Mouse (Mus musculus) spleen, adult 2 months (tissue): Measurements from ENCODE around the gene Aldh3b2. TPM values are rescaled to one million over a fixed set of nuclear protein-coding genes. Genes with fewer than 3 reads are reported as not detected.

Source experiments
- DNase-seq, 2 experiments: peaks; one replicate each; pipeline versions ENCODE4 v3.0.0 to v3.0.0-alpha.2; 2012 to 2021; ENCODE audit warnings: low spot score in 2 of 2, low read depth in 1 of 2
- H3K27ac ChIP-seq: fragments of 200-500 bp; 2 replicates; pipeline ENCODE4 v1.5.1; 2012; ENCODE audit warnings: low read length, inconsistent platforms; ENCODE audit not compliant: insufficient read depth
- H3K27me3 ChIP-seq: fragments of 200-500 bp; 2 replicates; pipeline ENCODE4 v1.6.1; 2012; ENCODE audit warnings: mild to moderate bottlenecking, moderate library complexity, low read length, inconsistent platforms; ENCODE audit not compliant: control insufficient read depth, insufficient read depth
- H3K36me3 ChIP-seq: fragments of 200-500 bp; 2 replicates; pipeline ENCODE4 v1.6.1; 2012; ENCODE audit warnings: mild to moderate bottlenecking, low read length, inconsistent platforms; ENCODE audit not compliant: control insufficient read depth, insufficient read depth
- H3K4me1 ChIP-seq: fragments of 200-500 bp; 2 replicates; pipeline ENCODE4 v1.6.1; 2011; ENCODE audit warnings: inconsistent platforms; ENCODE audit not compliant: control insufficient read depth, insufficient read depth, insufficient read length
- H3K4me3 ChIP-seq: fragments of 200-500 bp; 2 replicates; pipeline ENCODE4 v1.5.1; 2011; ENCODE audit warnings: mild to moderate bottlenecking, inconsistent platforms; ENCODE audit not compliant: insufficient read depth, insufficient read length; ENCODE audit errors: extremely low read depth
- CTCF ChIP-seq: fragments of 200-500 bp; IDR thresholded peaks from 2 replicates; pipeline ENCODE4 v1.5.1; 2011; ENCODE audit warnings: mild to moderate bottlenecking, inconsistent platforms; ENCODE audit not compliant: insufficient read depth, insufficient read length, insufficient replicate concordance; ENCODE audit errors: extremely low read depth
- POLR2A ChIP-seq: fragments of 200-500 bp; IDR thresholded peaks from 2 replicates; pipeline ENCODE4 v1.6.1; 2011; ENCODE audit warnings: low read depth, low read length, inconsistent platforms
- WGBS: fragments of 180-500 bp; shearing (Covaris S2); methylation state at CpG from one replicate; pipeline ENCODE4 v1.1.7; 2018; 5-methylcytosine and 5-hydroxymethylcytosine counted together
- polyA plus RNA-seq: library from polyadenylated mRNA; depleted of rRNA; stranded (reverse); fragments of >200 nt; gene quantifications from 2 replicates; pipeline ENCODE4 v1.2.3, GENCODE M21; 2012

Aldh3b2 gene
- polyA plus RNA-seq, 1 experiment: 0.65 TPM

DNA sequence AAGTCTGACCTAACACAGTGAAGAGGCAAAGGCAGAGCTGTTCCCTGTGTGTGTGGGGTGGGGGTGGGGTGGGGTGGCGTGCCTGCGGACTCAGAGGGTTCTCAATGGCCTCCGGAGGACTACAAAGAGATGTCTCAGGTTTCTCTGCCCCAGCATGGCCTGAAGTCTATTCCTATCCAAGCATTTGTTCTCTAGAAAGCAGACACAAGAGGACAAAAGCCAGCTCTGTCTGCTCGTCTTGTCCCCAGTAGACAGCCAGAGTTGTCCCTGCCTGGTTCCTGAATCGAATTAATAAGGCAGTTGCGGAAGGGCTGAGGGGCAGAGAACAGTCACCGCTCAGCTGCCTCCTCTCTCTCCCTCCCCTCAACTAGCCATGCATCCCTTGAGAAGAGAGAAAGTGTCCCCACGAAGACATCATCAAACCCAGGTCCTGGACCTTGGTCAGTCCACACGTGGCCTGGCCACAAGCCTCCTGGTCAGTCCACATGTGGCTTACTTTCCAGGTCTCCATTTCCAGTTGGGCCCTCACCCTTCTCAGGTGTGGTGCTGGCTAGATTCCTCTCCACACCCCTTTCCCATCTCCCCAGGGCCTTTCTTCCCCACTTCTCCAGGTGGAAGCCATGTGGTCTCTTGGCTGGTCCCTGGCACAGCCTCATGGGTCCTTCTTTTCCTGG lies 11.5 kb downstream of the Aldh3b2 start:
- 89% methylated on average over 9 of the region's 9 CpGs for WGBS
- Histone ChIP-seq H3K36me3 (no peaks in the 10 kb centered on the region), H3K27me3 (no peaks in the 10 kb centered on the region), H3K4me1 (no peaks in the 10 kb centered on the region), H3K4me3 (no peak overlapping the region), H3K27ac (no peak overlapping the region)
- DNase-seq: no peak
- no peak for TF ChIP-seq POLR2A
- TF ChIP-seq CTCF: no peak

DNA sequence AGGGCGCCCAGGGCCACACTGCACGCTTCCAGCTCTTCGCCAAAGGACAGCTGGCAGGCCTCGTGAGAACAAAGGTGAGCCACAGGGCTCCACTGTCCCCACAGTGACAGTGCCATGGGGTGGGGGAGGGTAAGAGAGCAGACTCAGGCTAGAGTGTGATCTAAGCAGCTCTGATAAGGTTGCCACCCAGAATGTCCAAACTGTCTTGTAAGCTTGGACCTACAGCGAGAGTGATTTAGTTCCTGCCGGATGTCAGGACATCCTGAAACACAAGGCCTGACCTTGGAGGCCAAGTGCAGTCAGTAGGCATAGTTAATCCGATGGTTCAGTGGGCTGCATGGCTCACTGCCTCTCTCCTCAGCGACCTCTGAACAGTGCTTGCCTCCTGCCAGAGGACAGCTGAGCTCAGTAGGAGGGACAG lies 13.1 kb downstream of the Aldh3b2 start:
- WGBS: 29% methylated on average over 8 of the region's 8 CpGs
- TF ChIP-seq CTCF: no peak
- no peak for TF ChIP-seq POLR2A
- Histone ChIP-seq H3K36me3 (no peaks in the 10 kb centered on the region), H3K27me3 (no peaks in the 10 kb centered on the region), H3K4me1 (no peaks in the 10 kb centered on the region), H3K27ac (no peak overlapping the region), H3K4me3 (no peak overlapping the region)
- DNase-seq: no peak

DNA sequence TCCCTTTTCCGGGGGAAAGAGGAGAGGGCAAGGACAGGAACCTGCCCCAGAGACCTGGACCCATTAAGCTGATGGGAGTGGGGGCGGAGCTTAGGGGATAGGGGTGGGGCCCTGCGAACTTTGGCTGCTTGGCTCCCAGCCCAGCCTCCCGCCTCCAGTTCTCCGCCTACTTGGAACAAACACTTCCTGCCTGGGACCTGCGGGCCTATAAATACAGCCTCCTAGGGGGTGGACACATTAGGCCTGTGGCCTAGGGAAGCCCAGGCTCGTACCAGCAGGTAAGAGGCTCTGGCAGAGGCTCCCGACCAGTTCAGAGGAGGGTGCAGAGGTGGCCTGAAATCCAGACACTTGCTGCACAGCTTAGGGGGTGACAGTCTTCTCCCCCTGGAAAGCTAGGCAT lies 14.2 kb downstream of the Aldh3b2 start, which contains the start of gene Acy3:
TSS of gene Acy3 (plus strand) at position 237 of the 400 bp plus-strand sequence.
- Histone ChIP-seq H3K27me3 (no peaks in the 10 kb centered on the region), H3K27ac (peak within 1 kb of the TSS; percentile 24; the same call in 1 of the 2 replicates), H3K4me3 (no peak within 1 kb of the TSS), H3K4me1 (no peaks in the 10 kb centered on the region), H3K36me3 (no peaks in the 10 kb centered on the region)
- DNase-seq: no peak
- WGBS: 34% methylated on average over 8 of the region's 8 CpGs
- TF ChIP-seq POLR2A: no peak

DNA sequence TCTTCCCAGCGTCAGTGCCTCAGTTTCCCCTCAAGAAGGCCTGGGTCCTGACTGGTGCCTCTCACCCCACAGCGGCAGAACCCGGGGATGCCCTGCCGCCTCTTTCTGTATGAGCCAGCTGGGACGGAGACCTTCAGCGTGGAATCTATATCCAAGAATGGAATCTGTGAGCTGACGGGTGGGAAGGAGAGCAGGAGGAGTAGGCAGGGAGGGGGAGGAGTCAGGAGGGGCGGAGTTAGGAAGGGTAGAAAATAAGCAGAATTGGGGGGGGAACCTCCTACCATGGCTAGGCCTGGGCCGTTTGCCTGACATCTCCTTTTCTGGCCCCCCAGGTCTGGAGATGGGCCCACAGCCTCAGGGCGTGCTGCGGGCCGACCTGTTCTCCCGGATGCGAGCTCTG lies 15.9 kb downstream of the Aldh3b2 start:
- H3K4me1 ChIP-seq: no peaks in the 10 kb centered on the region
- 97% methylated on average over 14 of the region's 14 CpGs for WGBS
- H3K4me3 ChIP-seq: no peak overlapping the region
- no peaks in the 10 kb centered on the region for H3K36me3 ChIP-seq
- H3K27ac ChIP-seq: no peak overlapping the region
- no peak for DNase-seq
- no peaks in the 10 kb centered on the region for H3K27me3 ChIP-seq
- TF ChIP-seq CTCF (no peak), POLR2A (no peak)

DNA sequence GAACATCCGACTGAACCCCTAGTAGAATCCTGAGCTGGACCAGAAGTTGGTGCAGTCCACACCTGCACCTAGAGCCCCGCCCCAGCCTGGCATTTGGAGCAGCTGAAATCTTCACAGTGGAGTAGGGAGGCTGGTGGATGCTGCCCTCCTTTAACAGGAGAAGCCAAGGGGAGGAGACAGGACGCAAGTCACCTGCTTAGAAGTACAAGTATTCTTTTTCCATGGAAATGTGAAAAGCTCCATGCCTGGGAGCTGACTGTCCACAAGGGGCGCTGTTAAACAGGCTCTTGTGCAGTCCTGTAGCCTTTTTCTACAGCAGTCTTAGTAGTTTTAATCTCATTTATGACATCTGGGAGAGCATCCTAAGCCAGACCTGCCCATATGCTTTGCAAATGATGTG lies 16.6 kb downstream of the Aldh3b2 start:
- no peak overlapping the region for H3K27ac ChIP-seq
- H3K4me1 ChIP-seq: no peaks in the 10 kb centered on the region
- no peak for DNase-seq
- no peaks in the 10 kb centered on the region for H3K27me3 ChIP-seq
- WGBS: 97% methylated on average over 4 of the region's 4 CpGs
- TF ChIP-seq POLR2A (no peak), CTCF (no peak)
- no peak overlapping the region for H3K4me3 ChIP-seq
- no peaks in the 10 kb centered on the region for H3K36me3 ChIP-seq

DNA sequence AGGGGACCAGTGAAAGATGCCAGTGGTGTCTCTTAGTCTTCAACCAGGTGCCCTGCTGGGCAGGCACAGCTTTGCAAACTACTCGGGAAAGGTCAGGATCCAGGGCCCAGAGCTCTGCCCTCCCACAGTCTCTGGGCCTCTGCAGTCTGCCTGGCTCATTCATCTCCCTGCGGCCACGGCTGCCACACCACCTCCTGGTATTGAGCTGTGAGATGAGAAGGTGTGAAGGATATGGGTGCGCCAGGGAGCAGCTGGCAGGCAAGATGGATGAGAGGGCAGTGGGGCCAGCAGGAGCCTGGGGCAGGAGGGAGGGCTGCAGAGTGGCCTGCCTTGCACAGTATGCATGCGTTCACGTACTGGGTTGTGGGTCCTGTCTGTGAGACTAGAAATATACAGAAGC lies 18.7 kb downstream of the Aldh3b2 start:
- no peak for TF ChIP-seq CTCF
- no peak for TF ChIP-seq POLR2A
- DNase-seq: no peak
- 86% methylated on average over 6 of the region's 6 CpGs for WGBS

DNA sequence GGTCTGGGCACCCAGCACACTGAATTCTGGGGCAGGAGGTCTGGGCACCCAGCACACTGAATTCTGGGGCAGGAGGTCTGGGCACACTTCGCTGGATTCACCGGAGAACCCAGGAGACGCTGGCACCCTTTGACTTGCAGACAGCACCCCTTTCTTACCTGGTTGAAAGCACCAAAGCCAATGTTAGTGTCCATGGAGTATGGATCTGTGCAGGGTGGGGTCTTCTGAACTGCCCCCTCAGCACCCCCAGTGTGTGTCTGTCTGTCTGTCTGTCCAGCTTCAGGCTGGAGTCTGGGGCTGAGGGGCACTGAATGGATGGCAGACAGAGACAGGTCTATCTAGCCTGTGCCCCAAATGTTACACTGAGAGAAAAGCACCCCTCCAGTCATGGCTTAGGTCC lies 19.4 kb downstream of the Aldh3b2 start:
- no peaks in the 10 kb centered on the region for H3K27me3 ChIP-seq
- H3K27ac ChIP-seq: no peak overlapping the region
- DNase-seq: no peak
- no peaks in the 10 kb centered on the region for H3K36me3 ChIP-seq
- no peaks in the 10 kb centered on the region for H3K4me1 ChIP-seq
- WGBS: 97% methylated on average over 3 of the region's 3 CpGs
- no peak for TF ChIP-seq POLR2A
- no peak for TF ChIP-seq CTCF
- no peak overlapping the region for H3K4me3 ChIP-seq

More for the DNA sequence above, 18.7 kb downstream of the Aldh3b2 start:
- Histone ChIP-seq H3K4me1 (no peaks in the 10 kb centered on the region), H3K27me3 (no peaks in the 10 kb centered on the region), H3K4me3 (no peak overlapping the region), H3K36me3 (no peaks in the 10 kb centered on the region), H3K27ac (no peak overlapping the region)
